Mouse (Mus musculus): Measurements from ENCODE around the gene Ift140. TPM values are rescaled to one million over a fixed set of nuclear protein-coding genes. Genes with fewer than 3 reads are reported as not detected.
A peak's percentile ranks its signal among the peaks of the same experiment; 100 is the strongest.

The Ift140 gene
- polyA plus RNA-seq, 1 experiment from 2014 or later = 139 TPM

GRCm38 (mm10) chr17:25045281-25045680 is 29.4 kb downstream of the Ift140 start:
- H3K9ac ChIP-seq = no peak overlapping the region
- no peaks in the 10 kb centered on the region for H3K27me3 ChIP-seq
- no peak overlapping the region for H3K27ac ChIP-seq (replicated peaks)
- peaks cover 9% of the 10 kb centered on the region; the same call in 1 of the 2 replicates for H3K4me1 ChIP-seq (replicated peaks)
- 72% methylated on average over 4 of the region's 4 CpGs for WGBS (ENCODE audit: insufficient replicate concordance)
- H3K4me3 ChIP-seq (replicated peaks) = no peak overlapping the region
- no peak for ATAC-seq (ENCODE audit: insufficient read depth)
- no peaks in the 10 kb centered on the region for H3K9me3 ChIP-seq (replicated peaks)
- H3K4me2 ChIP-seq = no peak overlapping the region
- H3K36me3 ChIP-seq (replicated peaks) = peaks cover 13% of the 10 kb centered on the region; the same call in 1 of the 2 replicates

- H3K4me2 ChIP-seq = no peak overlapping the region
- H3K27ac ChIP-seq (replicated peaks) = no peak overlapping the region
- H3K36me3 ChIP-seq (replicated peaks) = peaks cover 20% of the 10 kb centered on the region; the same call in 1 of the 2 replicates
- H3K4me3 ChIP-seq (replicated peaks) = no peak overlapping the region
- H3K9ac ChIP-seq = no peak overlapping the region
- H3K4me1 ChIP-seq (replicated peaks) = peaks cover 9% of the 10 kb centered on the region; the same call in 1 of the 2 replicates
- 79% methylated on average over 6 of the region's 6 CpGs for WGBS (ENCODE audit: insufficient replicate concordance)
- H3K27me3 ChIP-seq = no peaks in the 10 kb centered on the region
- H3K9me3 ChIP-seq (replicated peaks) = no peaks in the 10 kb centered on the region
- ATAC-seq (ENCODE audit: insufficient read depth) = no peak
These were observed 31.3 kb downstream of the Ift140 start for GRCm38 (mm10) chr17:25047143-25047542.

DNA sequence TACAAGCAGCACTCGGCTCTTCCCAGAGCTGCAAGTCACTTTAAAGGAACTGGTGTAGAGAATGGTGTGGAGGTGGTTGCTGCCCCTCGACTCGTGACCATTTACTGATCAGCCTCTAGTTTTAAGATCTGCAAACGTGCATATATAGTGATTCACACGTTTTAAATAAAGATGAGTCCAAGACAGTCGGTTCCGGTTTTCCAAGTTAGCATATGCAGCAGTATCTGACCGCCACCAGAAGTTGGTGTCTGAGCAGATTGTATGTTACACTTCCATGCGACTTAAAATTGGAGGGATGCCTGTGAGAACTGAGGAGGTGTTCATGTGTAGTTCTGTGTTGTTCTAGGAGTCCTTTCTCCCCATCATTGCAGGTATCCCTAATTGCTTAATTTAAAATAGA is 37.4 kb downstream of the Ift140 start:
- Histone ChIP-seq H3K27ac (replicated peaks) (no peak overlapping the region), H3K4me2 (no peak overlapping the region), H3K27me3 (no peaks in the 10 kb centered on the region), H3K4me1 (replicated peaks) (no peaks in the 10 kb centered on the region), H3K9me3 (replicated peaks) (no peaks in the 10 kb centered on the region), H3K9ac (no peak overlapping the region), H3K4me3 (replicated peaks) (no peak overlapping the region), H3K36me3 (replicated peaks) (peaks cover 29% of the 10 kb centered on the region)
- WGBS (ENCODE audit: insufficient replicate concordance) = 73% methylated on average over 9 of the region's 9 CpGs
- no peak for ATAC-seq (ENCODE audit: insufficient read depth)

GRCm38 (mm10) chr17:25057041-25057440 is 41.2 kb downstream of the Ift140 start:
- Histone ChIP-seq H3K27ac (replicated peaks) (no peak overlapping the region), H3K4me1 (replicated peaks) (no peaks in the 10 kb centered on the region), H3K9me3 (replicated peaks) (no peaks in the 10 kb centered on the region), H3K4me3 (replicated peaks) (no peak overlapping the region), H3K9ac (no peak overlapping the region), H3K4me2 (no peak overlapping the region), H3K36me3 (replicated peaks) (peaks cover 16% of the 10 kb centered on the region), H3K27me3 (no peaks in the 10 kb centered on the region)
- no peak for ATAC-seq (ENCODE audit: insufficient read depth)
- WGBS (ENCODE audit: insufficient replicate concordance) = 82% methylated on average over 6 of the region's 6 CpGs

GRCm38 (mm10) chr17:25063261-25063660 is 47.4 kb downstream of the Ift140 start:
- ATAC-seq (ENCODE audit: insufficient read depth) = no peak
- no peak overlapping the region for H3K4me3 ChIP-seq (replicated peaks)
- WGBS (ENCODE audit: insufficient replicate concordance) = 79% methylated on average over 4 of the region's 4 CpGs
- H3K4me1 ChIP-seq (replicated peaks) = peaks cover 23% of the 10 kb centered on the region
- no peaks in the 10 kb centered on the region for H3K27me3 ChIP-seq
- H3K9ac ChIP-seq = no peak overlapping the region
- H3K9me3 ChIP-seq (replicated peaks) = no peaks in the 10 kb centered on the region
- H3K27ac ChIP-seq (replicated peaks) = no peak overlapping the region
- H3K4me2 ChIP-seq = no peak overlapping the region
- no peaks in the 10 kb centered on the region for H3K36me3 ChIP-seq (replicated peaks)

GRCm38 (mm10) chr17:25063872-25064271 is 48.0 kb downstream of the Ift140 start:
- no peak overlapping the region for H3K27ac ChIP-seq (replicated peaks)
- no peaks in the 10 kb centered on the region for H3K27me3 ChIP-seq
- H3K9me3 ChIP-seq (replicated peaks) = no peaks in the 10 kb centered on the region
- H3K9ac ChIP-seq = no peak overlapping the region
- peaks cover 29% of the 10 kb centered on the region for H3K4me1 ChIP-seq (replicated peaks)
- ATAC-seq (ENCODE audit: insufficient read depth) = peak; percentile 66
- 49% methylated on average over 12 of the region's 12 CpGs for WGBS (ENCODE audit: insufficient replicate concordance)
- no peak overlapping the region for H3K4me3 ChIP-seq (replicated peaks)
- no peaks in the 10 kb centered on the region for H3K36me3 ChIP-seq (replicated peaks)
- no peak overlapping the region for H3K4me2 ChIP-seq

DNA sequence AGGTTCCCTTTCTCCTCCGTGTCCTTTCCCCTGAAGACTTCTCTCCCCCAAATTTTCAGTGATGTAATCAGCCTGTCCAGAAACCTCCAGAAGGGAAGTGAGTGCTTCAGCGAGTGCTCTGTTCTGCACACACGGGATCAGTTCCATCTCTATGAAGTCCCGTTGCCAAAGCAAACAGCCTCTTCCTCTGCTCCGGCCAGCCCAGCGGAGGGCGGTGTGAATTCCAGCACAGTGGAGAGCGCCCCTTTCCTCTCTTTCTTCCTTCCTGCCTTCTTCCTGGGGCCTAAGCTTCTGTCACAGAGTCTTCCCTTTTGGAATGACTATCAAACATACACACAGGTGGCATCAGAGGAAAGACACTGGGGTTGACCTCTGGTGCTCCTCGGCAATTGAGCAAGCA is 48.5 kb downstream of the Ift140 start:
- Histone ChIP-seq H3K9ac (no peak overlapping the region), H3K4me3 (replicated peaks) (no peak overlapping the region), H3K4me2 (no peak overlapping the region), H3K4me1 (replicated peaks) (peaks cover 29% of the 10 kb centered on the region), H3K9me3 (replicated peaks) (no peaks in the 10 kb centered on the region), H3K27ac (replicated peaks) (no peak overlapping the region), H3K27me3 (no peaks in the 10 kb centered on the region), H3K36me3 (replicated peaks) (no peaks in the 10 kb centered on the region)
- no peak; the same call in 1 of the 2 replicates for ATAC-seq (ENCODE audit: insufficient read depth)
- WGBS (ENCODE audit: insufficient replicate concordance) = 61% methylated on average over 9 of the region's 9 CpGs

GRCm38 (mm10) chr17:25065189-25065588 is 49.3 kb downstream of the Ift140 start:
- ATAC-seq (ENCODE audit: insufficient read depth) = no peak
- WGBS (ENCODE audit: insufficient replicate concordance) = 58% methylated on average over 3 of the region's 3 CpGs
- Histone ChIP-seq H3K9me3 (replicated peaks) (no peaks in the 10 kb centered on the region), H3K27me3 (no peaks in the 10 kb centered on the region), H3K4me1 (replicated peaks) (peaks cover 29% of the 10 kb centered on the region), H3K9ac (no peak overlapping the region), H3K36me3 (replicated peaks) (no peaks in the 10 kb centered on the region), H3K27ac (replicated peaks) (peak overlapping the region; percentile 29; the same call in 1 of the 2 replicates), H3K4me2 (no peak overlapping the region), H3K4me3 (replicated peaks) (no peak overlapping the region)

GRCm38 (mm10) chr17:25066595-25066994 is 50.7 kb downstream of the Ift140 start:
- no peak for ATAC-seq (ENCODE audit: insufficient read depth)
- Histone ChIP-seq H3K27ac (replicated peaks) (no peak overlapping the region), H3K9me3 (replicated peaks) (no peaks in the 10 kb centered on the region), H3K4me3 (replicated peaks) (no peak overlapping the region), H3K27me3 (no peaks in the 10 kb centered on the region), H3K36me3 (replicated peaks) (no peaks in the 10 kb centered on the region), H3K4me1 (replicated peaks) (peaks cover 29% of the 10 kb centered on the region), H3K9ac (no peak overlapping the region), H3K4me2 (no peak overlapping the region)
- 91% methylated on average over 7 of the region's 7 CpGs for WGBS (ENCODE audit: insufficient replicate concordance)

DNA sequence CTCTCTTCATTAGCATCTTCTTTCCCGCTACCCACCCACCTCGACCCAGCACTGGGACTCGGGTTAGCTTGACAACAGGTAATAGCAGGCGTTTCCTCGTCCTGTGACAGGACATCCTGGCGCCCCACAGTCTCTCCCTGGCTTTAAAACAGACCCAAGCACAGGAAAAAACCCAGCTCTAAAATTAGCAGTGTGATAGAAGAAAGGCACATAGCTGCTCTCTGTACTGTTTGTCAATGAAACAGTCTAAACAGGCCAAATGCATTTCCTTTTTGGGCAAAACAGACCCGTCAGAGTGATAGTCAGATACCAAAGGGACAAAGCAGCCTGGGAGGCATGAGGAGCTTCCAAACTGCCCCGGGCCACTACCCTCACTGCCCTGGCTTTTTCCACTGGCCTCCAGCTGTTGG is 51.6 kb downstream of the Ift140 start:
- no peak for ATAC-seq (ENCODE audit: insufficient read depth)
- Histone ChIP-seq H3K36me3 (replicated peaks) (no peaks in the 10 kb centered on the region), H3K4me3 (replicated peaks) (no peak overlapping the region), H3K27ac (replicated peaks) (no peak overlapping the region), H3K4me1 (replicated peaks) (peaks cover 29% of the 10 kb centered on the region), H3K9ac (no peak overlapping the region), H3K4me2 (no peak overlapping the region), H3K27me3 (no peaks in the 10 kb centered on the region), H3K9me3 (replicated peaks) (no peaks in the 10 kb centered on the region)
- 31% methylated on average over 8 of the region's 8 CpGs for WGBS (ENCODE audit: insufficient replicate concordance)

- Histone ChIP-seq H3K27ac (replicated peaks) (no peak overlapping the region), H3K9ac (no peak overlapping the region), H3K4me3 (replicated peaks) (no peak overlapping the region), H3K27me3 (no peaks in the 10 kb centered on the region), H3K9me3 (replicated peaks) (no peaks in the 10 kb centered on the region), H3K4me2 (no peak overlapping the region), H3K4me1 (replicated peaks) (peaks cover 26% of the 10 kb centered on the region), H3K36me3 (replicated peaks) (no peaks in the 10 kb centered on the region)
- ATAC-seq (ENCODE audit: insufficient read depth) = no peak
- 45% methylated on average over 2 of the region's 2 CpGs for WGBS (ENCODE audit: insufficient replicate concordance)
These were observed 52.8 kb downstream of the Ift140 start for GRCm38 (mm10) chr17:25068690-25069089.

DNA sequence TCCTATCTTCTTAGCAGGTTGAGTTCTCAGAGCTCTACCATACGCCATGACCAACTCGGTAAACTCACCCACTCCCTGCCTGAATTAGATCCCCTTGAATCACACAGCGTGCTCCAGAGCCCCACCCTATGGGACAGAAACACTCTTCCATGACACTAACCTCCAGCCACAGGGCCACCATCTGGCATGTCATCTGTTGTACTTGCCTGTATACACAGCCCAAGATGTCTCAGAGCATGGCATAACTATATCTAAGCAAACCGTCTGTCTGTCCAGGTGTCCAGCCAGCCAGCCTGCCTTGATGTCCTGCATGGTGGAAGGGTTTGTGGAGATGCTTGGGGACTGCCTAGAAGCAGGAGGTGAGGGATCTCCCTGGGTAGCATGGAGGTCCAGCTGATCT is 61.0 kb downstream of the Ift140 start:
- no peak for ATAC-seq (ENCODE audit: insufficient read depth)
- Histone ChIP-seq H3K4me2 (no peak overlapping the region), H3K27ac (replicated peaks) (no peak overlapping the region), H3K9me3 (replicated peaks) (no peaks in the 10 kb centered on the region), H3K9ac (no peak overlapping the region), H3K4me1 (replicated peaks) (peaks cover 9% of the 10 kb centered on the region), H3K4me3 (replicated peaks) (no peak overlapping the region), H3K36me3 (replicated peaks) (no peaks in the 10 kb centered on the region), H3K27me3 (no peaks in the 10 kb centered on the region)
- WGBS (ENCODE audit: insufficient replicate concordance) = 89% methylated on average over 4 of the region's 4 CpGs

All from liver, embryonic 15.5 days (tissue).